Mouse (Mus musculus) hindbrain, embryonic 16.5 days (tissue): ENCODE data around the gene Kcnip1. TPM values are rescaled to one million over a fixed set of nuclear protein-coding genes. Genes with fewer than 3 reads are reported as not detected.

Source experiments
- ATAC-seq: fragments of 200-750 bp; cut with Nextera tagmentation; 2 replicates; pipeline ENCODE4 v1.8.0; 2017; ENCODE audit warnings: moderate TSS enrichment, moderate library complexity
- H3K27ac ChIP-seq: fragments of 300-500 bp; sonication (generic); 2 replicates; pipeline ENCODE4 v1.5.1; 2014; ENCODE audit warnings: low read depth, mild to moderate bottlenecking, control low read depth, low read length, moderate library complexity
- H3K27me3 ChIP-seq: fragments of 300-500 bp; sonication (generic); replicated peaks from 2 replicates; pipeline ENCODE4 v1.6.1; 2014; ENCODE audit warnings: low read length; ENCODE audit not compliant: control insufficient read depth, insufficient read depth
- H3K36me3 ChIP-seq: fragments of 300-500 bp; sonication (generic); 2 replicates; pipeline ENCODE4 v1.6.1; 2014; ENCODE audit warnings: mild to moderate bottlenecking, low read length, moderate library complexity, mixed read lengths; ENCODE audit not compliant: control insufficient read depth, insufficient read depth
- H3K4me1 ChIP-seq: fragments of 300-500 bp; sonication (generic); 2 replicates; pipeline ENCODE4 v1.6.1; 2014; ENCODE audit warnings: low read depth, low read length; ENCODE audit not compliant: control insufficient read depth, insufficient read depth
- H3K4me2 ChIP-seq: fragments of 300-500 bp; sonication (generic); 2 replicates; pipeline ENCODE4 v1.6.1; 2014; ENCODE audit warnings: mild to moderate bottlenecking, low read length, control low read depth, moderate library complexity
- H3K4me3 ChIP-seq: fragments of 300-500 bp; sonication (generic); 2 replicates; pipeline ENCODE4 v1.5.1; 2014; ENCODE audit warnings: mild to moderate bottlenecking, low read length, control low read depth, moderate library complexity
- H3K9ac ChIP-seq: fragments of 300-500 bp; sonication (generic); 2 replicates; pipeline ENCODE4 v1.6.1; 2014; ENCODE audit warnings: low read depth, mild to moderate bottlenecking, control low read depth, low read length, moderate library complexity
- H3K9me3 ChIP-seq: fragments of 300-500 bp; sonication (generic); 2 replicates; pipeline ENCODE4 v1.6.1; 2014; ENCODE audit warnings: mild to moderate bottlenecking, low read length, moderate library complexity; ENCODE audit not compliant: control insufficient read depth
- WGBS: fragments of 180-500 bp; shearing (Covaris S2); extraction: QIAGEN DNeasy Blood & Tissue Kit; methylation state at CpG from one replicate; pipeline ENCODE4 v1.1.7; 2014; 5-methylcytosine and 5-hydroxymethylcytosine counted together
- polyA plus RNA-seq: library from polyadenylated mRNA; unstranded; fragments of >200 nt; fragmentation: Nextera tagmentation; extraction: Ambion mirVana; gene quantifications from 2 replicates; pipeline ENCODE4 v1.2.1, GENCODE M21; 2015

Gene Kcnip1
- polyA plus RNA-seq, 1 experiment from 2014 or later: 146 TPM

DNA sequence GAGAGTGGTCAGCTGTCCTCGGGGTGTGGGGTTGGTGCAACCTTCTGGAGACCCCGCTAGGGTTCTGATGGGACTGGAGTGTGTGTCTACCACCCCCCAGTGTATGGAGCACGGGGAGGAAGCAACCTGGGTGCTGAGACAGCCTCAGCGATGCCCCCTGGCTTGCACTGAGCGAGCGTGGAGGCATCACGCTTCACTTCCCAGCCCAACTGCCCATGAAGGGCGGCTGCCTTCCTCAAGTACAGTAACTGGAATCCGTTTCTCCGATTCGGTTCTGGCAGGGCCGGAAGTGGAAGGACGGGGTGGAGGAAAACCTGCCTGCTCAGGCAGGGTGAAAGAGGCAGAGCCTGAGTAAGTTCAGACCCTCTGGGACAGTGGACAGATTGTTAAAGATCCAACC lies 71.5 kb downstream of the Kcnip1 start:
- Histone ChIP-seq H3K27me3 (no peaks in the 10 kb centered on the region; the same call in 1 of the 2 replicates), H3K4me1 (peaks cover 7% of the 10 kb centered on the region; the same call in 1 of the 2 replicates), H3K4me2 (no peak overlapping the region), H3K9ac (no peak overlapping the region), H3K4me3 (no peak overlapping the region), H3K27ac (no peak overlapping the region), H3K36me3 (no peaks in the 10 kb centered on the region), H3K9me3 (no peaks in the 10 kb centered on the region)
- no peak for ATAC-seq
- WGBS: 58% methylated on average over 13 of the region's 13 CpGs

- 85% methylated on average over 7 of the region's 7 CpGs for WGBS
- Histone ChIP-seq H3K4me3 (no peak overlapping the region), H3K9ac (no peak overlapping the region)
Measured at GRCm38 (mm10) chr11:33919826-33920225, 73.1 kb downstream of the Kcnip1 start.

DNA sequence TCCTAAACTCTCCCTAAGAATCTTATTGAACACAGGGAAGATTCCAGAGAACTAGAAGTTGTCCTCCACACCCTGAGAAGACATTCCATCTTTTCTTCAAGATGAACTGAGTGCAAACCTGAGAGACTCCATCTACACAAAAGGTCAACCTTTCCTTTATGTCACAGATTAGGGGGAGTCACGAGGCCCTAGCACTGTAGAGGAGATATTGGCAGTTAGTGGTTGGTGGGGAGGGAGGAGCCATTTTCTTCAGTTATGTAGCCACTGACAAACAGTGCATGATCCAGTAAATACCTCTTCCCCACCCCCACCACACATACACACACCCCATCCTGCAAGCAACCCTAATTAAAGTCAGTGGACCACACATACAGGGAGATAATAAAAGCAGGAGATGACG lies 74.5 kb downstream of the Kcnip1 start:
- ATAC-seq: no peak
- Histone ChIP-seq H3K36me3 (no peaks in the 10 kb centered on the region), H3K9me3 (no peaks in the 10 kb centered on the region), H3K4me2 (no peak overlapping the region), H3K4me3 (no peak overlapping the region), H3K27me3 (no peaks in the 10 kb centered on the region; the same call in 1 of the 2 replicates), H3K9ac (no peak overlapping the region), H3K4me1 (peaks cover under 1% of the 10 kb centered on the region; the same call in 1 of the 2 replicates), H3K27ac (no peak overlapping the region)
- 47% methylated on average over 2 of the region's 2 CpGs for WGBS

More at GRCm38 (mm10) chr11:33919826-33920225, 73.1 kb downstream of the Kcnip1 start:
- Histone ChIP-seq H3K27ac (no peak overlapping the region), H3K9me3 (no peaks in the 10 kb centered on the region), H3K4me2 (no peak overlapping the region), H3K4me1 (no peaks in the 10 kb centered on the region), H3K27me3 (no peaks in the 10 kb centered on the region; the same call in 1 of the 2 replicates), H3K36me3 (no peaks in the 10 kb centered on the region)
- no peak for ATAC-seq

- no peak overlapping the region for H3K9ac ChIP-seq
- H3K4me1 ChIP-seq: peaks cover 7% of the 10 kb centered on the region
- H3K27me3 ChIP-seq: no peaks in the 10 kb centered on the region; the same call in 1 of the 2 replicates
- WGBS: 22% methylated on average over 6 of the region's 6 CpGs
- H3K27ac ChIP-seq: no peak overlapping the region
- H3K36me3 ChIP-seq: no peaks in the 10 kb centered on the region
- ATAC-seq: peak; percentile 84
- H3K4me2 ChIP-seq: no peak overlapping the region
- H3K9me3 ChIP-seq: no peaks in the 10 kb centered on the region
- no peak overlapping the region for H3K4me3 ChIP-seq
Measured at GRCm38 (mm10) chr11:33917574-33917973, 75.4 kb downstream of the Kcnip1 start.

- Histone ChIP-seq H3K9ac (no peak overlapping the region), H3K27me3 (no peaks in the 10 kb centered on the region), H3K4me1 (peaks cover 10% of the 10 kb centered on the region), H3K4me3 (no peak overlapping the region), H3K36me3 (no peaks in the 10 kb centered on the region), H3K27ac (no peak overlapping the region), H3K9me3 (no peaks in the 10 kb centered on the region), H3K4me2 (no peak overlapping the region)
- WGBS: 63% methylated on average over 12 of the region's 12 CpGs
- no peak for ATAC-seq
Measured at GRCm38 (mm10) chr11:33914216-33914615, 78.7 kb downstream of the Kcnip1 start.

- Histone ChIP-seq H3K4me2 (no peak overlapping the region), H3K9me3 (no peaks in the 10 kb centered on the region), H3K36me3 (no peaks in the 10 kb centered on the region), H3K4me3 (no peak overlapping the region), H3K4me1 (peaks cover 10% of the 10 kb centered on the region), H3K9ac (no peak overlapping the region), H3K27ac (no peak overlapping the region), H3K27me3 (no peaks in the 10 kb centered on the region)
- 74% methylated on average over 7 of the region's 7 CpGs for WGBS
- no peak for ATAC-seq
Measured at GRCm38 (mm10) chr11:33913061-33913460, 79.9 kb downstream of the Kcnip1 start.

GRCm38 (mm10) chr11:33912151-33912571 lies 80.8 kb downstream of the Kcnip1 start:
- ATAC-seq: peak; percentile 60
- WGBS: 27% methylated on average over 2 of the region's 2 CpGs
- H3K4me1 ChIP-seq: peaks cover 10% of the 10 kb centered on the region
- no peak overlapping the region for H3K27ac ChIP-seq
- no peak overlapping the region for H3K4me3 ChIP-seq
- no peak overlapping the region for H3K9ac ChIP-seq
- no peaks in the 10 kb centered on the region for H3K27me3 ChIP-seq
- H3K4me2 ChIP-seq: no peak overlapping the region
- no peaks in the 10 kb centered on the region for H3K36me3 ChIP-seq
- H3K9me3 ChIP-seq: no peaks in the 10 kb centered on the region

GRCm38 (mm10) chr11:33910982-33911381 lies 82.0 kb downstream of the Kcnip1 start:
- no peak overlapping the region for H3K27ac ChIP-seq
- H3K9me3 ChIP-seq: no peaks in the 10 kb centered on the region
- ATAC-seq: no peak
- H3K4me3 ChIP-seq: no peak overlapping the region
- H3K9ac ChIP-seq: no peak overlapping the region
- no peaks in the 10 kb centered on the region for H3K27me3 ChIP-seq
- 52% methylated on average over 7 of the region's 7 CpGs for WGBS
- peaks cover 10% of the 10 kb centered on the region for H3K4me1 ChIP-seq
- no peak overlapping the region for H3K4me2 ChIP-seq
- no peaks in the 10 kb centered on the region for H3K36me3 ChIP-seq

DNA sequence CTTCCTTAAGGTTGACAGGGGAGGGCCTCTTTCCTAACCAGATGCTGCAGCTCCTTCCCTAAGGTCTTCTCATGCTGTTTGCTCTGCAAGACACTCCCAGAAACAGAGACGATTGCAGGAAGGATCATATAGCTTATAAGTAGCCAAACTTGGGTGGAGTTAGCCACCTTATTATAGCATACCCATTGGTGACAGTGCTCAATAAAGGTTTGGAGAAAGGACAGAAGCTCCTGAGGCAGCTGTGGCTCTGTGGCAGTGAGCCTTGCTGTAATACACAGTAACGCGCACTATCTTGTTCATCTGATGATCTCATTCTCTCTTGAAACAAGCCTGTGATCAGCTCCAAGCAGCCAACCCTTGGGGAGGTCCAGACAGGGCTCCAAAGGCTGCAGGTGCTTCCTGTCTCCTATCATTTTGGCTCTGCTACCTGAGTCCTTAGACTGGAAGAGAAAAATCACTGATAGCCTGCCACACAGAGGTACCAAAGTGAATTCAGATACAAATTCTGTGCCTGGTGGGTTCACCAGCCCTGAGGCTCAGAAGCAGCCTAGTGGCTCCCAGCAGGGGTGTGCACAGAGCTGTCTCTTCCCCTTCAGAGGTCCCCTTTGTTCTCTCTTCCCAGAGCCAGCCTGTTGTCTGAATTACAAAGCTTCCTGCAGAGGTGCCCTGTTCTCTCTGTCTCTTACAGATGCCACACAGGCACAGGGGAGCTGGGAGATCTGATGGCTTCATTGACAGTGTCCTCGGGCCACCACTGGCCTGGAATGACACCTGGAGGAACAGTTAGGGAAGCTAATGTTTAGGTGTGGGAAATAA lies 84.4 kb downstream of the Kcnip1 start:
- H3K27me3 ChIP-seq: no peaks in the 10 kb centered on the region
- no peaks in the 10 kb centered on the region for H3K9me3 ChIP-seq
- no peak overlapping the region for H3K4me2 ChIP-seq
- WGBS: 61% methylated on average over 4 of the region's 4 CpGs
- H3K4me1 ChIP-seq: peaks cover 10% of the 10 kb centered on the region
- no peak overlapping the region for H3K4me3 ChIP-seq
- ATAC-seq: 0 out of 2 replicates have a peak, but pooled peaks have one; percentile 18
- 0 out of 2 replicates have a peak overlapping the region, but pooled peaks have one; percentile 9 for H3K9ac ChIP-seq
- H3K27ac ChIP-seq: no peak overlapping the region
- H3K36me3 ChIP-seq: no peaks in the 10 kb centered on the region
